Comparison of ENCODE assay signal across 12 mouse cellular contexts in genomic region chr5:103229321-103229720, GRCm38 (mm10).
"Had no signal": no experiment of that assay in that cellular context is flagged by ENCODE, and none has a peak within 500 bp of the region (broad histone marks: within the 10 kb centered on the region; RNA-seq: fewer than 3 reads in every experiment).

No protein-coding gene starts in this region.

- DNase-seq: gastrocnemius, postnatal 10 days; gastrocnemius, postnatal 25 days; heart, adult 18-20 months; heart, postnatal 10 days; heart, postnatal 4 days; kidney, adult 18-20 months; kidney, adult 8-10 months; kidney, postnatal 14 days; kidney, postnatal 36 days; layer of hippocampus, adult 9-11 months; layer of hippocampus, postnatal 36 days; left cerebral cortex, postnatal 4 days had no signal
